Mouse (Mus musculus) urinary bladder, adult 18-20 months (tissue): Measurements from ENCODE around the gene Chchd6.
A peak's percentile ranks its signal among the peaks of the same experiment; 100 is the strongest.

Experiments
- DNase-seq, 2 experiments: peaks; one replicate each; pipeline ENCODE4 v3.0.0; 2022; ENCODE audit warnings: low spot score in 2 of 2, mixed read lengths in 2 of 2

The Chchd6 gene

GRCm38 (mm10) chr6:89360709-89361417, 234.6 kb downstream of the Chchd6 start:
- no peak for DNase-seq

GRCm38 (mm10) chr6:89359771-89360708, 235.4 kb downstream of the Chchd6 start:
- no peak for DNase-seq

GRCm38 (mm10) chr6:89359192-89359591, 236.3 kb downstream of the Chchd6 start:
- DNase-seq: peak; percentile 34 to 55

- no peak for DNase-seq
Observed at GRCm38 (mm10) chr6:89355661-89356060, 239.8 kb downstream of the Chchd6 start.

- no peak for DNase-seq
Observed at GRCm38 (mm10) chr6:89354726-89355125, 240.7 kb downstream of the Chchd6 start.

GRCm38 (mm10) chr6:89354076-89354475, 241.4 kb downstream of the Chchd6 start:
- DNase-seq: no peak

- no peak for DNase-seq
Observed at GRCm38 (mm10) chr6:89353101-89353500, 242.4 kb downstream of the Chchd6 start.

- DNase-seq: peak in 1 of 2 experiments; percentile 24
Observed at GRCm38 (mm10) chr6:89351441-89352137, 243.9 kb downstream of the Chchd6 start.

- DNase-seq: no peak
Observed at GRCm38 (mm10) chr6:89350520-89350919, 244.9 kb downstream of the Chchd6 start.

- no peak for DNase-seq
Observed at GRCm38 (mm10) chr6:89350037-89350515, 245.4 kb downstream of the Chchd6 start.

GRCm38 (mm10) chr6:89348363-89348762, 247.1 kb downstream of the Chchd6 start:
- no peak for DNase-seq

GRCm38 (mm10) chr6:89347792-89348191, 247.7 kb downstream of the Chchd6 start:
- no peak for DNase-seq

- DNase-seq: no peak
Observed at GRCm38 (mm10) chr6:89345855-89346254, 249.6 kb downstream of the Chchd6 start.

GRCm38 (mm10) chr6:89345486-89345785, 250.0 kb downstream of the Chchd6 start:
- DNase-seq: no peak

GRCm38 (mm10) chr6:89344613-89345485, 250.6 kb downstream of the Chchd6 start:
- peak; percentile 24 to 62 for DNase-seq

GRCm38 (mm10) chr6:89341981-89342380, 253.5 kb downstream of the Chchd6 start:
- DNase-seq: no peak

- no peak for DNase-seq
Observed at GRCm38 (mm10) chr6:89339447-89339846, 256.0 kb downstream of the Chchd6 start.

- DNase-seq: no peak
Observed at GRCm38 (mm10) chr6:89338733-89339132, 256.7 kb downstream of the Chchd6 start.

- no peak for DNase-seq
Observed at GRCm38 (mm10) chr6:89337574-89337973, 257.9 kb downstream of the Chchd6 start.

GRCm38 (mm10) chr6:89333964-89334702, 261.3 kb downstream of the Chchd6 start:
- no peak for DNase-seq
